Mouse (Mus musculus) G1E-ER4 (cell line): ENCODE measurements around the gene Man1c1. TPM values are rescaled to one million over a fixed set of nuclear protein-coding genes. Genes with fewer than 3 reads are reported as not detected.

ENCODE experiments used
- GATA1 ChIP-seq: IDR thresholded peaks from one replicate; pipeline ENCODE4 v1.8.0; 2012; ENCODE audit warnings: low read length, inconsistent platforms
- polyA plus RNA-seq: library from polyadenylated mRNA; stranded (reverse); fragments of >175 nt; gene quantifications from 2 replicates; pipeline ENCODE4 v1.2.3, GENCODE M21; 2012

The Man1c1 gene
- polyA plus RNA-seq, 1 experiment, result not detected

DNA sequence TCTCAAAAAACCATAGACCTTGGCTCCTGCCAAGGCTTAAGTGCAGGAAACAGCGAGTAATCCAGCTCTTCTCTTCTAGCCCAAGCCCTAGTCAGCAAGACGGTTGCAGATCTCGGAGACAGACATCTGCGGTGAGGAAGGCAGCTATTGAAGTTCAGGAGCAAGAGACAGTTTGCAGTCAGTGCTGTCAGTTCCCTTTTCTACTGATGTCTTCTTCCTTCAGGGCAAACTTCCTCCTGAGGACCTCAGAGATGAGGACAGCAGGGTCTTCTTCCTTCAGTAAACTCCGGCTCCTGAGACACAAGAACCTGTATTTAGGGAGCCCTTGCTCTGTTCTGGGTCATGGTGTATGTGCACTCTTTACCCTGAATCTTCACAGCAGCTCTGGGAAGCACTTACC lies 177.9 kb downstream of the Man1c1 start:
- no peak for TF ChIP-seq GATA1

DNA sequence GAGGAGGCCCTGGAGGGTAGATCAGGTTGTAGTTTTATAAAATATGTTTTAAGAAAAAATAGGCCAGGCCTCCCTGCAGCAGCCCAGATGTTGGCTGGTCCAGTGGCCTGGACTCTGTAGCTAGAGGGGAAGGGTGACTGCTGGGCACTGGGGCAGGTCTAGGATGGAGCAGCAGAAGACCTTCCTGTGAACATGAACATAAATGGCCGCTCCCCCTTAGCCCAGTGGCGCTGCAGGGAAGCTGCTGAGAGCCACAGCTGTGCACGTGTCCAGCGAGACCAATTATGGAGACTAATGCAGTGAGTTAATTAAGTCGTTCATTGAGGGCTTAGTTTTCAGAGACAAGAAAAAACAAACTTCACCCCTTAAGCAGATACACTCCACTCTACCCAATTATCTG lies 178.3 kb downstream of the Man1c1 start:
- no peak for TF ChIP-seq GATA1

DNA sequence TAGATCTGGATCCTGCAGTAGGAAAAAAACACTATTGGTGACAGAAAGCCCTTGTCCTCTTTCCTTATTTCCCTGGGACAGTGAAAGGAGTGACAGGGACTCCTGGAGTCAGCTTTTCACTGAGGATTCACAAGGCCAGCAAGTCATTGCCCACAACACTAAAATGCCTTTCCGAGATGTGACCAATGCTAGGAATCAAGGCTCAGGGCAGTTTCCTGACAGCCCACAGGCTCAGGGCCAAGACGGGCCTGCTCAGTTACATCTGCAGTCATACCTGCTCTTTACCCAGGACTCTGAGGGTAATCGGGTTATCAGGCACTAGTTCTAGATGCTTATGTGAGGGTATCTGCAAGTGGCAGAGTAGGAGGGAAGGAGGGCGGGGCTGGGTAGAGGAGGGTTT lies 180.6 kb downstream of the Man1c1 start:
- no peak for TF ChIP-seq GATA1

DNA sequence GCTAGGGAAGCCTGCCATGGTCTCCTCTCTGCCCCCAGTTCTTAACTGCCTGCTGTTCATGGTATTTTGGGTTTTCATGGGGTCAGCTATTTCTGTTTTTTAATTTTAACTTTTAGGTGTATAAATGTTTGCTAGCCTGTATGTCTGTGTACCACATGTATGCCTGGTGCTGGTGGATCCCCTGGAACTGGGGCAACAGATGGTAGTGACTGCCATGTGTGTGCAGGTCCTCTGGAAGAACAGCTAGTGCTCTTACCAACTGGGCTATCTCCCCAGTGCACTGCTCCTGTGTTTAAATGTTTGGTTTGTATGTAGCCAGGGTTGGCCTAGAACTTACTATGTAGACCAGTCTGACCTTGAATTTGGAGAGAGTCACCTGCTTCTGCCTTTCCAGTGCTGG lies 184.8 kb downstream of the Man1c1 start:
- no peak for TF ChIP-seq GATA1

DNA sequence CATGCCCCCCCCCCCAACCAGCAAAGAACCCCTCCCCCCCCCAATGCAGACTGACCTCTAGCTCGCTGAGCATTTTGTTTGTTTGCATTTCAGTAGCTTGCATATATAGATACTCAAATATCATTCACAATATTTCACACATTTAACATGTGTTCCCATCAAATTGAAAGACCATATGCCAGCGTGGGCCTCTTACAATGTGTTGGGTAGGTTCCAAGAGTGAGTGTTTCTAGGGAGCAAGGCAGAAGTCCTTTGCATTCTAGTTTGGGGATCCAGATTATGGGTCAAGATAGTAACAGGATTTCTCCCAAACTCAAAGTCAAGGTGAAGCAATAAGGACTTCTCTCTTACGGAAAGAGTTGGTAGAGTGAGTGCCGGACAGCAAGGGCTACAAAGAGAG lies 185.5 kb downstream of the Man1c1 start:
- no peak for TF ChIP-seq GATA1

DNA sequence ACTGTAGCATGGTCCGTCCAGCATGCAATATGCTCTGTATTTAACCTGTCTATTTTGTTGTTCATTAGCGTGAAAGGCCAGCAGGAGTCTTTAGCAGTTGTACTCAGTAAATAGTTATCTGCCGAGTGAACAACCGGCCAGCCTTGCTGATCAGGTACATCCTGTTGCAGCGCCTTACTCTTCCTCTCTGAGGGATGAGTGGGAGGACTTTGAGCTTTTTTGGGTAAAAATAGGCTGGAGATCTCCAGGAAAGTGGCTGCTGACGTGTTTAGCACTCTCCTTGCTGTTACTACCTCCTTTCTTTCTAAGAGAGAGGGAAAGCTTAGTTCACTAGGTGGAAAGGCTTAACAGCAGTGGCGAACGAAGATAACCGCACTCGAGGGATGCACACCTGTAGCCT lies 186.4 kb downstream of the Man1c1 start:
- no peak for TF ChIP-seq GATA1

DNA sequence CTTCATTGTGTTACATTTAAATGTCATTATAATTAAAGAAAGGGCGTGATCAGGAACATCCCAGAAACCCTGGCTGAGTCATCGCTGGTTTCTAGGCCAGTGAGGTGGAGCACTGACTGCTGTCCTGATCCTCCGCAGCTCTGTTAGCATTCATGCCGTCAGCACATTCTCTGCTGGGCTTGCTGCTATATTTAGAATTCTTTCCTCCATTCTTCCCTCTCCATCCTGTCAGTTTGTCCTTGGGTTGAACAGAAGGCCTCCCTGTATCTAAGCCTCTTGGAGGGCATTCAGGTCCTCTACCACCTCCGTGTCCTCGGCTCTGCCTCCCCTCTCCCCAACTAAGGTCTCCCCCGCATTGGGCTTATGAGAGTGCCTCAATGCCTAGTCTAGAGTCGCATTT lies 187.1 kb downstream of the Man1c1 start:
- TF ChIP-seq GATA1, result no peak

DNA sequence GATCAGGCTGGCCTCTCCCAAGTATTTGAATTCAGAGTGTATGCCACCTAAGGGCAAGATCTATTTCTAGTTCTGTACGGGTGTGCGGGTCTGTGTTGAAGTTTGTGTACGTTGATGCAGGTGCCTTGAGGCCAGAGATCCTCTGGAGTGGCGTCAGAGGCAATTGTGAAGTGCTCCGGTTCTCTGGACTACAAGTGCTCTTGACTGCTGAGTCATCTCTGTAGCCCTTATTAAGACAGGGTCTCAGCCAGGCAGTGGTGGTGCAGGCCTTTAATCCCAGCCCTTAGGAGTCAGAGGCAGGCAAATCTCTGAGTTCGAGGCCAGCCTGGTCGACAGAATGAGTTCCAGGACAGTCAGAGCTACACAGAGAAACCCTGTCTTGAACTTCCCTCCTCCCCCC lies 188.5 kb downstream of the Man1c1 start:
- TF ChIP-seq GATA1, result no peak

DNA sequence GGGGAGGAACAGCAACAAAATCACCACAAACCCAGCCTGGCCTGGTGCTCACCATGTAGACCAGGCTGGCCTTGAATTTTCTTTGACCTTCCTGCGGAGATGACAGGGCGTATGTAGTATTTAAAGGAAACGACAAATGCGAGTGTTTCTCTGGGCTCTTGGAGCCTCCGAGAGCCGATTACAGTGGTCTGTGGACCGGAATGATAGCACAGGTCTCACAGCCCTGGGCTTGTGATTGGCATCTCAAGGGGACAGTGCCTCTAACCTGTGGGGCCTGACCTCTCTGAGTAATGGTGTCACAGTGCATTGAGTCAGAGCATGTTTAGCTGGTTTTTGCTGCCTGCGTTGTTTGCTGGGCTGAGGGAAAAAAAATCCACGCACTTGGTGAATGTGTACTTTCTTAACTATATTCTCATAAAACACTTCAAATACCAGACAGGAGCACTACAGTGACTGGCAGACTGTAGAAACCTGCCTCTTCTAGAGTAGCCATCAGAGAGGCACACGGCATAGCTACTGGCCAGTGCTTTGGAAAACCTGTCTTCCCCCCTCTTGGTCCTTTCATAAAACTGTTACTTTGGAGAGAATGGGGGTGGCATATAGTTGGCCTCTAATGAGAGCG lies 189.7 kb downstream of the Man1c1 start:
- TF ChIP-seq GATA1, result no peak

DNA sequence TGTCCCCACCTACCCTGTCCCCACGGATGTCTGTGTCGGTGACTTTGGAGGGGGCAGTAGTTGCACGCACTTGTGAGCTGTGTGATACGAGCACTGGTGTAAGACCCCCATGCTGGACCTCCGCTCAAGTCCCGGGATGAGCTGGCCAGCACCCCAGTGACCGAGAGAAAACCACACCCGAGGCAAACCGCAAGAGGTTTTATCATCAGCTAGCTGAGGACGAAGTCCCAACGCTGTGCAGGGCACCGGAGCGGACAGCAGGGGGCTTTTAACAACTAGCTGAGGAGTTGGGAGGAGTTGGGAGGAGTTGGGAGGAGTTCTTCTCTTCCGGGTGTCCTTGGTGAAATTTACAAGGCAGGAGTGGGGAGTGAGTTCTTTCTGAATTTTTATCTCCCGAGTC lies 191.3 kb downstream of the Man1c1 start:
- TF ChIP-seq GATA1, result no peak

DNA sequence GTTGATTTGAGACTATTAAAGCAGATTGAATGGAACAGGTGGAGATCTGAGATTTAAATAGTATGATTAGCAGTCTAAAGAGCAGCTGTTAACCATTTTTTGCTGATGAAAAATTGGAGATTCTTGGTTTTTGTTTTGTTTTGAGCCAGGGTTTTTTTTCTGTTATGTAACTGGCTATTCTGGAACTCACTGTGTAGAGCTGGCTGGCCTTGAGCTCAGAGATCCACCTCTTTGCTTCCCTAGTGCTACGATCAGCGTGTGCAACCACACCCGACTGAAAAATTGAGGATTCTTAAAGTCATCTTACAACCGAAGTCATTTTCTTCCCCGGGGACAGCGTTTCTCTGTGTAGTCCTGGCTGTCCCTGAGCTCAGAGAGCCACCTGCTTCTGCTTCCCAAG lies 192.4 kb downstream of the Man1c1 start:
- TF ChIP-seq GATA1, result no peak

Other genes with a start within 250 kb of the Man1c1 start
- 44.5 and 202 TPM in 2 replicates for gene Stmn1, start 236.0 kb downstream of the Man1c1 start, polyA plus RNA-seq
- 4.1 and 4.3 TPM in 2 replicates for gene Paqr7, start 207.6 kb downstream of the Man1c1 start, polyA plus RNA-seq
- gene Aunip, start 193.3 kb downstream of the Man1c1 start, polyA plus RNA-seq, result 10.0 and 13.9 TPM in 2 replicates
- 55.5 and 69.1 TPM in 2 replicates for gene Mtfr1l, start 168.9 kb downstream of the Man1c1 start, polyA plus RNA-seq
- not detected in 2 replicates for gene Selenon, start 152.1 kb downstream of the Man1c1 start, polyA plus RNA-seq
- gene Ldlrap1, start 63.7 kb upstream of the Man1c1 start, polyA plus RNA-seq, result 9.9 and 11.2 TPM in 2 replicates
- 9.3 and 10.0 TPM in 2 replicates for gene Maco1, start 149.1 kb upstream of the Man1c1 start, polyA plus RNA-seq
- 3.1 and 4.3 TPM in 2 replicates for gene Rhd, start 160.2 kb upstream of the Man1c1 start, polyA plus RNA-seq
- gene Tmem50a, start 210.7 kb upstream of the Man1c1 start, polyA plus RNA-seq, result 5.1 and 5.4 TPM in 2 replicates
- 271 and 359 TPM in 2 replicates for gene Rsrp1, start 219.3 kb upstream of the Man1c1 start, polyA plus RNA-seq
- 49.3 and 61.8 TPM in 2 replicates for gene Syf2, start 226.6 kb upstream of the Man1c1 start, polyA plus RNA-seq